Mouse (Mus musculus): Measurements from ENCODE around the gene Vmn1r21. TPM values are rescaled to one million over a fixed set of nuclear protein-coding genes. Genes with fewer than 3 reads are reported as not detected.

The Vmn1r21 gene
- not detected for polyA plus RNA-seq (2012; fragmentation: generic; extraction: Trizol)

GRCm38 (mm10) chr6:57850286-57850685 lies at the start of gene Vmn1r21:
Gene Vmn1r21, minus strand, starts transcription at chr6:57850343.

GRCm38 (mm10) chr6:57824422-57825258 lies 25.5 kb downstream of the Vmn1r21 start, which contains the start of gene Vopp1:
Gene Vopp1, minus strand, starts transcription at chr6:57825159.

Other genes starting within 250 kb of the Vmn1r21 start
- 10 to 100 TPM in 1 of 2 experiments, 1 to 10 TPM in 1; 3.5 to 10.5 TPM for gene Pyurf, start 158.3 kb downstream of the Vmn1r21 start, polyA plus RNA-seq (2012; fragmentation: generic; extraction: Trizol)
- gene Lancl2, start 147.8 kb downstream of the Vmn1r21 start, polyA plus RNA-seq (2012; fragmentation: generic; extraction: Trizol): 1 to 10 TPM; 1.6 to 9.8 TPM
- gene Vopp1, start 25.2 kb downstream of the Vmn1r21 start, polyA plus RNA-seq (2012; fragmentation: generic; extraction: Trizol): 10 to 100 TPM in 1 of 2 experiments, 1 to 10 TPM in 1; 1.1 to 15.3 TPM
- not detected for gene Vmn1r22, start 57.7 kb upstream of the Vmn1r21 start, polyA plus RNA-seq (2012; fragmentation: generic; extraction: Trizol)
- gene Vmn1r23, start 76.5 kb upstream of the Vmn1r21 start, polyA plus RNA-seq (2012; fragmentation: generic; extraction: Trizol): not detected
- gene Vmn1r24, start 111.2 kb upstream of the Vmn1r21 start, polyA plus RNA-seq (2012; fragmentation: generic; extraction: Trizol): not detected
- gene Vmn1r25, start 130.5 kb upstream of the Vmn1r21 start, polyA plus RNA-seq (2012; fragmentation: generic; extraction: Trizol): not detected
- not detected for gene Vmn1r26, start 164.8 kb upstream of the Vmn1r21 start, polyA plus RNA-seq (2012; fragmentation: generic; extraction: Trizol)